8 mouse cellular contexts compared by ENCODE assay signal in the genomic region with DNA sequence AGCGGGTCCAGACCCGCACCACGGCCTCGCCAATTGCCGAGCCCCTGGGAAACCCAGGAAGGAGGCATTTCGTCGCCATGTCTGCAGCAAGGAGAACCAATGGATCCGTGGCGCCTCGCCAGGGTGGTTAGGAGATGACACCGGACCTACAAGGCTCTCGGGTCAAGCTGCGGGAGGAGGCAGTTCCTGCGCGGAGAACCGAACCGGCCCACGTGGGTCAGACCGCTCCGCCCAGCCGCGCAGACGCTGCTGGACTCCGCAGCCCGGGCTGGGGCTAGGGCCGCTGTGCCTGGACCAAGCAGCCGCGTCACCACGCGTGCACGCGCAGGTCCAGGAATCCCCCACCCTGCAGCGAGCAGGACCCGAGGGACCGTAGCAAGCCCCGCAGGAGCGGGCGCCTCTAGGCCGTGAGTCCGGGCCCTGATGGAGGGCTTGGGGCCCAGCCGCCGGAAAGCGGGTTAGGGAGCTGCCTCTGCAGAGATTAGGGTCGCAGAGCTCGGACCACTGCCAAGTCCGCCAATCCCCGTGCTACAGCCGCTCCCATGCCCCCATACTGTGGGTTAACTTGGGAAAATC. TPM values are rescaled to one million over a fixed set of nuclear protein-coding genes. Genes with fewer than 3 reads are reported as not detected.
DNase-seq lines count a peak whose midpoint lies in the region; ATAC-seq lines count a peak whose summit lies in the region.

A gene (plus strand): TSS at position 213 of the 576 bp plus-strand sequence.

- peak within 1 kb of the TSS; percentile 61 for H3K4me3 ChIP-seq in intestine, embryonic 15.5 days (replicated peaks)

- ATAC-seq in intestine, embryonic 15.5 days: peak; percentile 94
- ATAC-seq in megakaryocyte progenitor cell, adult 5-6 weeks (replicated peaks; ENCODE audit: poor library complexity): peak; percentile 68

- 0% methylated on average over 48 of the region's 48 CpGs for WGBS in intestine, embryonic 15.5 days

- no peaks in the 10 kb centered on the region for H3K9me3 ChIP-seq in intestine, embryonic 15.5 days

- H3K4me1 ChIP-seq in intestine, embryonic 15.5 days (replicated peaks): no peaks in the 10 kb centered on the region

- H3K36me3 ChIP-seq in intestine, embryonic 15.5 days: no peaks in the 10 kb centered on the region

- intact Hi-C loops in left cerebral cortex, postnatal 14 days (cut with DNase I): no loop called here

- peak within 1 kb of the TSS; percentile 65 for H3K9ac ChIP-seq in intestine, embryonic 15.5 days

- H3K27ac ChIP-seq in intestine, embryonic 15.5 days: no peak within 1 kb of the TSS

- peak within 1 kb of the TSS; percentile 95 for H3K4me2 ChIP-seq in intestine, embryonic 15.5 days (replicated peaks)

- no peaks in the 10 kb centered on the region; the same call in 1 of the 2 replicates for H3K27me3 ChIP-seq in intestine, embryonic 15.5 days (replicated peaks)

- DNase-seq in adrenal gland, adult 2 months: peak; percentile 95
- DNase-seq in embryo, embryonic 11 days: peak; percentile 79
- peak; percentile 76 to 84 for DNase-seq in gastrocnemius, postnatal 4 days (ENCODE audit: low spot score in 2 of 2)
- peak; percentile 67 to 81 for DNase-seq in left cerebral cortex, postnatal 14 days (ENCODE audit: low spot score in 2 of 2)
- DNase-seq in right cerebral cortex, postnatal 10 days (ENCODE audit: low spot score in 2 of 2): peak; percentile 88 to 91
- no peak for DNase-seq in c-Kit-positive CD71-positive TER-119-positive erythroid progenitor cells, embryonic 14.5 days (ENCODE audit: low spot score)

RNA-seq across cellular contexts. Expression of the gene that starts here (rescaled TPM):
- 10 to 100 TPM in 1 of 2 experiments, 1 to 10 TPM in 1; 8.1 to 19.0 TPM for total RNA-seq in adrenal gland, adult 2 months (2021)
- 19.3 and 20.7 TPM in 2 replicates for polyA plus RNA-seq in adrenal gland, adult 2 months (2012; rRNA removed)
- total RNA-seq in gastrocnemius, postnatal 4 days (2021): 10 to 100 TPM; 12.4 to 13.0 TPM
- 1.8 and 2.2 TPM in 2 replicates for polyA plus RNA-seq in intestine, embryonic 15.5 days (2015; fragmentation: Nextera tagmentation; extraction: Ambion mirVana)
- 10 to 100 TPM; 86.1 to 89.8 TPM for total RNA-seq in left cerebral cortex, postnatal 14 days (2021)
- 1.3 and 1.7 TPM in 2 replicates for total RNA-seq in megakaryocyte progenitor cell, adult 5-6 weeks (2015)
- total RNA-seq in megakaryocyte progenitor cell, adult 5-6 weeks (2017): 2.2 and 2.3 TPM in 2 replicates

Comparison
In these comparisons a context has a peak if more than half of its experiments do, and no peak if none do; other contexts are left out.
1. RNA of the gene that starts here (total RNA-seq): 86.1 to 89.8 TPM in left cerebral cortex, postnatal 14 days; 8.1 to 19.0 TPM in adrenal gland, adult 2 months, 12.4 to 13.0 TPM in gastrocnemius, postnatal 4 days and 1.3 to 2.3 TPM in megakaryocyte progenitor cell, adult 5-6 weeks; every median in the first group is over 4 times any median in the second.